Mouse (Mus musculus): Measurements from ENCODE around the gene Nlrc4. TPM values are rescaled to one million over a fixed set of nuclear protein-coding genes. Genes with fewer than 3 reads are reported as not detected.

Nlrc4 gene
- 0.55 and 0.56 TPM in 2 replicates for polyA plus RNA-seq (2011; ENCODE audit: insufficient read depth, insufficient read length, low read depth, missing spikeins)

GRCm38 (mm10) chr17:74458711-74459408 lies at the start of gene Nlrc4:
TSS of gene Nlrc4 (minus strand) at chr17:74459142.
- Histone ChIP-seq H3K4me3 (ENCODE audit: low read depth, low read length) (no peak within 1 kb of the TSS), H3K36me3 (ENCODE audit: control insufficient read depth, insufficient read depth, low read length, poor library complexity, severe bottlenecking) (no peaks in the 10 kb centered on the region), H3K4me1 (ENCODE audit: control insufficient read depth, insufficient read depth, low read length) (peaks cover 6% of the 10 kb centered on the region), H3K27ac (ENCODE audit: insufficient read depth, low read length) (no peak within 1 kb of the TSS), H3K9me3 (replicated peaks; ENCODE audit: control insufficient read depth, insufficient read depth, low read length, poor library complexity, severe bottlenecking) (0 out of 2 replicates have a peak, but pooled peaks cover 1% of the 10 kb centered on the region), H3K9ac (ENCODE audit: low read depth, poor library complexity, severe bottlenecking) (no peak within 1 kb of the TSS), H3K27me3 (ENCODE audit: control insufficient read depth, insufficient read depth, low read length, poor library complexity, severe bottlenecking) (no peaks in the 10 kb centered on the region)
- no peak for TF ChIP-seq CTCF (IDR thresholded peaks at IDR 0.05; ENCODE audit: low read depth, low read length)
- no peak for TF ChIP-seq POLR2A (IDR thresholded peaks at IDR 0.05; ENCODE audit: insufficient read depth, low read length)
- TF ChIP-seq EP300 (IDR thresholded peaks at IDR 0.05; ENCODE audit: insufficient read depth, low read depth, low read length): no peak

GRCm38 (mm10) chr17:74508600-74508999 lies 49.7 kb upstream of the Nlrc4 start:
- H3K4me3 ChIP-seq (ENCODE audit: low read depth, low read length): no peak overlapping the region
- H3K27me3 ChIP-seq (ENCODE audit: control insufficient read depth, insufficient read depth, low read length, poor library complexity, severe bottlenecking): no peaks in the 10 kb centered on the region
- H3K27ac ChIP-seq (ENCODE audit: insufficient read depth, low read length): no peak overlapping the region
- TF ChIP-seq POLR2A (IDR thresholded peaks at IDR 0.05; ENCODE audit: insufficient read depth, low read length) (no peak), CTCF (IDR thresholded peaks at IDR 0.05; ENCODE audit: low read depth, low read length) (no peak), EP300 (IDR thresholded peaks at IDR 0.05; ENCODE audit: insufficient read depth, low read depth, low read length) (no peak)
- no peak overlapping the region for H3K9ac ChIP-seq (ENCODE audit: low read depth, poor library complexity, severe bottlenecking)
- H3K36me3 ChIP-seq (ENCODE audit: control insufficient read depth, insufficient read depth, low read length, poor library complexity, severe bottlenecking): no peaks in the 10 kb centered on the region
- no peaks in the 10 kb centered on the region for H3K4me1 ChIP-seq (ENCODE audit: control insufficient read depth, insufficient read depth, low read length)
- H3K9me3 ChIP-seq (replicated peaks; ENCODE audit: control insufficient read depth, insufficient read depth, low read length, poor library complexity, severe bottlenecking): no peaks in the 10 kb centered on the region

- Histone ChIP-seq H3K4me1 (ENCODE audit: control insufficient read depth, insufficient read depth, low read length) (no peaks in the 10 kb centered on the region), H3K9ac (ENCODE audit: low read depth, poor library complexity, severe bottlenecking) (no peak overlapping the region), H3K36me3 (ENCODE audit: control insufficient read depth, insufficient read depth, low read length, poor library complexity, severe bottlenecking) (no peaks in the 10 kb centered on the region), H3K27me3 (ENCODE audit: control insufficient read depth, insufficient read depth, low read length, poor library complexity, severe bottlenecking) (no peaks in the 10 kb centered on the region), H3K4me3 (ENCODE audit: low read depth, low read length) (no peak overlapping the region), H3K27ac (ENCODE audit: insufficient read depth, low read length) (no peak overlapping the region), H3K9me3 (replicated peaks; ENCODE audit: control insufficient read depth, insufficient read depth, low read length, poor library complexity, severe bottlenecking) (no peaks in the 10 kb centered on the region)
- TF ChIP-seq EP300 (IDR thresholded peaks at IDR 0.05; ENCODE audit: insufficient read depth, low read depth, low read length): no peak
- no peak for TF ChIP-seq POLR2A (IDR thresholded peaks at IDR 0.05; ENCODE audit: insufficient read depth, low read length)
- no peak for TF ChIP-seq CTCF (IDR thresholded peaks at IDR 0.05; ENCODE audit: low read depth, low read length)
These were observed 49.0 kb upstream of the Nlrc4 start for GRCm38 (mm10) chr17:74507934-74508333.

GRCm38 (mm10) chr17:74501085-74501484 lies 42.1 kb upstream of the Nlrc4 start:
- Histone ChIP-seq H3K4me3 (ENCODE audit: low read depth, low read length) (no peak overlapping the region), H3K4me1 (ENCODE audit: control insufficient read depth, insufficient read depth, low read length) (no peaks in the 10 kb centered on the region), H3K9me3 (replicated peaks; ENCODE audit: control insufficient read depth, insufficient read depth, low read length, poor library complexity, severe bottlenecking) (no peaks in the 10 kb centered on the region), H3K36me3 (ENCODE audit: control insufficient read depth, insufficient read depth, low read length, poor library complexity, severe bottlenecking) (peaks cover 23% of the 10 kb centered on the region), H3K27ac (ENCODE audit: insufficient read depth, low read length) (no peak overlapping the region), H3K9ac (ENCODE audit: low read depth, poor library complexity, severe bottlenecking) (no peak overlapping the region), H3K27me3 (ENCODE audit: control insufficient read depth, insufficient read depth, low read length, poor library complexity, severe bottlenecking) (no peaks in the 10 kb centered on the region)
- TF ChIP-seq CTCF (IDR thresholded peaks at IDR 0.05; ENCODE audit: low read depth, low read length) (no peak), POLR2A (IDR thresholded peaks at IDR 0.05; ENCODE audit: insufficient read depth, low read length) (no peak), EP300 (IDR thresholded peaks at IDR 0.05; ENCODE audit: insufficient read depth, low read depth, low read length) (no peak)

- no peaks in the 10 kb centered on the region for H3K4me1 ChIP-seq (ENCODE audit: control insufficient read depth, insufficient read depth, low read length)
- H3K27ac ChIP-seq (ENCODE audit: insufficient read depth, low read length): no peak overlapping the region
- H3K36me3 ChIP-seq (ENCODE audit: control insufficient read depth, insufficient read depth, low read length, poor library complexity, severe bottlenecking): peaks cover 30% of the 10 kb centered on the region
- no peaks in the 10 kb centered on the region for H3K27me3 ChIP-seq (ENCODE audit: control insufficient read depth, insufficient read depth, low read length, poor library complexity, severe bottlenecking)
- H3K9me3 ChIP-seq (replicated peaks; ENCODE audit: control insufficient read depth, insufficient read depth, low read length, poor library complexity, severe bottlenecking): no peaks in the 10 kb centered on the region
- no peak overlapping the region for H3K4me3 ChIP-seq (ENCODE audit: low read depth, low read length)
- no peak for TF ChIP-seq EP300 (IDR thresholded peaks at IDR 0.05; ENCODE audit: insufficient read depth, low read depth, low read length)
- TF ChIP-seq POLR2A (IDR thresholded peaks at IDR 0.05; ENCODE audit: insufficient read depth, low read length): no peak
- TF ChIP-seq CTCF (IDR thresholded peaks at IDR 0.05; ENCODE audit: low read depth, low read length): no peak
- H3K9ac ChIP-seq (ENCODE audit: low read depth, poor library complexity, severe bottlenecking): no peak overlapping the region
These were observed 41.3 kb upstream of the Nlrc4 start for GRCm38 (mm10) chr17:74500204-74500603.

- H3K4me3 ChIP-seq (ENCODE audit: low read depth, low read length): no peak overlapping the region
- H3K27me3 ChIP-seq (ENCODE audit: control insufficient read depth, insufficient read depth, low read length, poor library complexity, severe bottlenecking): no peaks in the 10 kb centered on the region
- H3K4me1 ChIP-seq (ENCODE audit: control insufficient read depth, insufficient read depth, low read length): no peaks in the 10 kb centered on the region
- H3K27ac ChIP-seq (ENCODE audit: insufficient read depth, low read length): no peak overlapping the region
- peaks cover 28% of the 10 kb centered on the region for H3K36me3 ChIP-seq (ENCODE audit: control insufficient read depth, insufficient read depth, low read length, poor library complexity, severe bottlenecking)
- TF ChIP-seq CTCF (IDR thresholded peaks at IDR 0.05; ENCODE audit: low read depth, low read length) (no peak), POLR2A (IDR thresholded peaks at IDR 0.05; ENCODE audit: insufficient read depth, low read length) (no peak), EP300 (IDR thresholded peaks at IDR 0.05; ENCODE audit: insufficient read depth, low read depth, low read length) (no peak)
- no peak overlapping the region for H3K9ac ChIP-seq (ENCODE audit: low read depth, poor library complexity, severe bottlenecking)
- H3K9me3 ChIP-seq (replicated peaks; ENCODE audit: control insufficient read depth, insufficient read depth, low read length, poor library complexity, severe bottlenecking): no peaks in the 10 kb centered on the region
These were observed 32.6 kb upstream of the Nlrc4 start for GRCm38 (mm10) chr17:74491565-74491964.

All from ES-Bruce4 (cell line).